Mouse (Mus musculus) large intestine, adult 2 months (tissue): ENCODE data around the gene Lypd5. TPM values are rescaled to one million over a fixed set of nuclear protein-coding genes. Genes with fewer than 3 reads are reported as not detected.

Experiments used
- DNase-seq: peaks from one replicate; pipeline ENCODE4 v3.0.0-alpha.2; 2012; ENCODE audit warnings: low read depth, low spot score
- WGBS: fragments of 180-500 bp; shearing (Covaris S2); methylation state at CpG from one replicate; pipeline ENCODE4 v1.1.7; 2018; 5-methylcytosine and 5-hydroxymethylcytosine counted together
- polyA plus RNA-seq: library from polyadenylated mRNA; depleted of rRNA; stranded (reverse); fragments of >200 nt; gene quantifications from 2 replicates; pipeline ENCODE4 v1.2.3, GENCODE M21; 2012

Gene Lypd5
- polyA plus RNA-seq, 1 experiment, result 0.04 TPM

- WGBS, result 60% methylated on average over 10 of the region's 10 CpGs
Measured at GRCm38 (mm10) chr7:24356081-24356480, 7.1 kb downstream of the Lypd5 start.

GRCm38 (mm10) chr7:24357899-24358298 lies 8.9 kb downstream of the Lypd5 start:
- 51% methylated on average over 4 of the region's 4 CpGs for WGBS
- no peak for DNase-seq

More at GRCm38 (mm10) chr7:24356081-24356480, 7.1 kb downstream of the Lypd5 start:
- no peak for DNase-seq

DNA sequence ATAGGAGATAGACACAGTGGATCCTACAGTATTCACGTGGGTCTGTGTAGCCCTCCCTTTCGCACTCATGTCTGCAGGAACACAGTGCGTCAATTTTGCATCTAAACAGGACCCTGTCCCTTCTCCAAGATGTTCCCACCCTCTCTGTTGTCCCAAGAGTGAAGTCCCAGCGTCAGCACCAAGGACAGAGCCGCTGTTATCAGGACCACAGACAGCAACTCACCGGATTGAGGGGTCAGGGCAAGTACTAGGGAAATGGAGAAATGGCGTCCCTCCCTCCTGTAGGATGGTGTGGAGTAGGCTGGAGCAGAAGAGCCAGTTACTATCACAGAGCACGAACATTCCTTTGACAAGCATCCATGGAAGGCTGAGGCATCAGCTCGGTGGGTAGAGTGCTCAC lies 10.3 kb downstream of the Lypd5 start:
- WGBS, result 26% methylated on average over 9 of the region's 9 CpGs
- DNase-seq, result no peak

DNA sequence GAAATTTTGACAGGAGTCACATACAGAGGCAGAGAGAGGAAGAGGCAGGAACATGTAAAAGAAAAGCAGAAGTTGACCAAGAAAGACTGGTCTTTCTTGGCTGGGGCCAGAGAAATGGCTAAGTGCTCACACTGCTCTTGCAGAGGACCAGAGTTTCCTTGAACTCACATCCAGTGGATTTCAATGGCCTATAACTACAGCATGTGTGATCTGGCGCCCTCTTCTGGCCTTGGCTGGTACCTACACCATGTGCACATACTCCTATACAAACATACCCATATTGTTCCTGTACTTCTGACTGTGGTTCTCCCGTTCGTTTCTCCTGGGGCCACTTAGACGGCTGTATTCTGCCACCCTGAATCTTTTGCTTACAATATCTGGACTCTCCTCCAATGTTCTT lies 12.0 kb downstream of the Lypd5 start:
- 61% methylated on average over 4 of the region's 4 CpGs for WGBS
- DNase-seq, result no peak

DNA sequence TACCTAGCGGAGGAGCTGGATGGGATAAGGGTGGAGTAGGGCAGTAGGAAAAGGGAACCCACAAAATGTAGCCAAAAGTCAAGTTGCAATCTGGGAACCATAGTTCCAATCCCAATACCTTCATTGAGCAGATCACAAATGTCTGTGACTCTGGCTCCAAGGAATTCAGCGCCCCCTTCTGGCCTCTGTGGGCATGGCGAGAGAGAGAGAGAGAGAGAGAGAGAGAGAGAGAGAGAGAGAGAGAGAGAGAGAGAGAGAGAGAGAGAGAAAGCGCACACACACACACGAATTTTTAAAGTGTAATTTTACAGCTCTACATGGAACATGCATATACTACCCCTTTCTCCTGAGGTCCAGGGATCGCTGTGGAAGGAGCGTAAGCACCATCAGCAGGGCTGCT lies 14.2 kb downstream of the Lypd5 start:
- no peak for DNase-seq
- 12% methylated on average over 7 of the region's 7 CpGs for WGBS

DNA sequence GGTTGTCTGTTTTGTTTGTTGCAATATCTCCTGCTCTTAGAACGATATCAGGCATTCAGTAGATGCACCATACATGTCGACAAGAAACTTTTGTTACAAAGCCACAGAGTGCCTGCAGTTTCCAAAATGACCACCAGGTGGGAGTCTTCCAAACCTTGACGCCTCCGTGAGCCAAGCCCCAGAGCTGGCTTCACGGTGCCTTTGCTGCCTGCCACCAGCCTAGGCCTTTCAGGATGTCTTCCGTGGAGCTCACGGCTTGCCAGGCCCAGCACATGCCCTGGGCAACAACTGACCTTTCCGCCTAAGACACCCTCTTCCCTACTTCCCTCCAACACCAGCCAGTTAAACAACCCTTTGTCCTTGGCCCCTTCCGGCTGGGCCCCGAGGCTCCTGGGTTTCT lies 15.8 kb downstream of the Lypd5 start:
- WGBS, result 8% methylated on average over 10 of the region's 10 CpGs
- peak; percentile 76 for DNase-seq

DNA sequence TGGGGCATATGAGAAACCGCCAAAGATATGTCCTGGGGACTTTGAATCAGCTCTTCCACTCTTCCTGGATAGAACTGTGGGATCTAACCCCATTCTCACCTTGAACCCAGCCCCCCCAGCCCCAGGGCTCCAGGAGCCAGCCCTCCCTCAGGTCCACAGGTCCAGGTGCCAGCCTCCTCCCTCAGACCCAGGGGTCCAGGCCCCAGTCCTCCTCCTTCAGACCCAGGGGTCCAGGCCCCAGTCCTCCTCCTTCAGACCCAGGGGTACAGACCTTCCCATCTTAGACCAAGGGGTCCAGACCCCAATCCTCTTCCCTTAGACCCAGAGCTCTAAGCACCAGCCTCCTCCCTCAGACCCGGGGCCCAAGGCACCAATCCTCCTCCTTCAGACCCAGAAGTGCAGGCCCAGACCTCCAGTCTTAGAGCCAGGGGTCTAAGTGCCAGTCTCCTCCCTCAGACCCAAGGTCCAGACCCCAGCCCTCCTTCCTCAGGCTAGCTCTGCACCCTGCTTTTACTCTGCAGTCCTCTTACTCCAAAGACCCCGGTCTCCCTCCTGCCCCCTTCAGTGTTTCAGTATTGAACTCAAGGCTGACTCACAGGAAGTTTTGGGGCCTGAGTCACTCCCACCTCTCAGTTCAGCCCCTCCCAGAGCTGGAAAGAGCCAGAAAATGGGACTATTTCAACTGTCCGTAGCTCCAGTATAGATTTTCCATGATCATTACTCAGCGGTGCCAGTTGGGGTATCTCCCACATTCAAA lies 16.4 kb downstream of the Lypd5 start:
- WGBS, result 58% methylated on average over 5 of the region's 5 CpGs
- DNase-seq, result no peak

DNA sequence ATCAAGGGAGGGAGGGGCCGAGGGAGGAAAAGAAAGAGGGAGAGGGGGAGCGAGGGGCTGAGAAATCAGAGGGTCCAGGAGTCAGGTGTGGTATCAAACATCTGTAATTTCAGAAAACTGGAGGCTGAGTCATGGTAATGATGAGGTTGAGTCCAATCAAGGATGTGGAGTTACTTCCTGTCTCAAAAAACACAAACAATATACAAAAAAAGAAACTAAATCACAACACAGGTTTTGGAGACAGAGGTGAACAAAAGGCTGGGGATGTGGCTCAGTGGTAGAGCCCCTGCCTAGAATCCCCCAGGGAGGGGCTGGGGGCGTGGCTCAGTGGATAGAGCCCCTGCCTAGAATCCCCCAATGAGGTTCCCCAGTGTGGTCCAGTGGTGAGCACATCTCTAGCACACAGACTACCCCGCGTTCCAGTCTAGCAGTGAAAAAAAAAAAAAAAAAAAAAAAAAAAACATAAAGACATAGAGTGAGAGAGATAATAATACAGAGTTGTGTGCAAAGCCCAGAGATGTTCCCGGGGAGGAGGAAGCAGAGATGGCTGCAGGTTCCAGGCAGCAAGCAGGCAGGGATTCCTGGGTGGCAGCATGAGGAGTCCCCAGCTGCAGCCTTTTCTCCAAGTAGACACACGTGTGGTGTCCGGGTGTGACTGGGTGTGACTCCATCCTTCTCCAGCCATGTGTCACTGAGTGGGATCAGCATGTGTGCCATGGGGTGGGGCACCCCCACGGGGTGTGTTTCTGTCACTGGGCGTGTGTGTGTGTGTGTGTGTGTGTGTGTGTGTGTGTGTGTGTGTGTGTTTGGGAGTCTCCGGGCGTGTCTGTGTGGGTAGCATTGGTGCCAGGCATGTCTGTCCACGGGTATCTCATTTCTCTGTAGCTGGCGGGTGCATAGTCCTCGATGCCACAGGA lies 18.0 kb downstream of the Lypd5 start:
- no peak for DNase-seq
- 30% methylated on average over 15 of the region's 15 CpGs for WGBS

DNA sequence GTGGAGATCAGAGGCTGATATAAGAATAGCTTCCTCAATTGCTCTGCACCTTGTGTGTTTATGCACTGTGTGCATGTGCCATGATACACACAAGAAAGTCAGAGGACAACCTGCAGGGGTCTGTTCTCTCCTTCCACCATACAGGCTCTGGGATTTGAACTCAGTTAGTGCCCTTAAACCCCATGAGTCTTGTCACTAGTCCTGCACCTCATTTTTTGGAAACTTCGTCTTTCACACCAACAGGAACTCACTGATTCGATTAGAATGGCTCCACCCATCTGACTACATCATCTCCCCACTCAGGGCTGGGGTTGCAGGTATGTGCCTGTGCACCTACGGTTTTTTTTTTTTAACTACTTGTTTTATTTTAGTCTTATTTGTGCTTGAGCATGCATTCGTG lies 19.2 kb downstream of the Lypd5 start:
- DNase-seq, result no peak
- 50% methylated on average over 4 of the region's 4 CpGs for WGBS

DNA sequence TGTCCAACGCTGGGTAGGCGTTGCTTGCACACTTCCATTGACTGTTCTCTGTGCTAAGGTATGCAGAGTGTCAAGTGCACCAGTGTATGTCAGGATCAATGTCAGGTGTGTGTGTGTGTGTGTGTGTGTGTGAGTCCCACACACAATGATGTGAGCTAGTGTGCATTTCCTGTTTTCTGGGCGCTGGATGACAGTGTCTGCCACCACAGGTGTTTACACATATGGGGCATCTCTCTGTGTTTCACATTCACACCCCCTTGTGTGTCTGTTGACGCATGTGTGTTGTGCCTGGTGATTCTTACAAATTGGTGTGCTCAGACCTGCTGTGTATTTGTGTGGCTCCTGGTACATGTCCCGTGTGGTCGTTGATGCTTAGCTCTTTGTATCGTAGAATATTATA lies 19.9 kb downstream of the Lypd5 start:
- WGBS, result 77% methylated on average over 7 of the region's 7 CpGs
- DNase-seq, result no peak

DNA sequence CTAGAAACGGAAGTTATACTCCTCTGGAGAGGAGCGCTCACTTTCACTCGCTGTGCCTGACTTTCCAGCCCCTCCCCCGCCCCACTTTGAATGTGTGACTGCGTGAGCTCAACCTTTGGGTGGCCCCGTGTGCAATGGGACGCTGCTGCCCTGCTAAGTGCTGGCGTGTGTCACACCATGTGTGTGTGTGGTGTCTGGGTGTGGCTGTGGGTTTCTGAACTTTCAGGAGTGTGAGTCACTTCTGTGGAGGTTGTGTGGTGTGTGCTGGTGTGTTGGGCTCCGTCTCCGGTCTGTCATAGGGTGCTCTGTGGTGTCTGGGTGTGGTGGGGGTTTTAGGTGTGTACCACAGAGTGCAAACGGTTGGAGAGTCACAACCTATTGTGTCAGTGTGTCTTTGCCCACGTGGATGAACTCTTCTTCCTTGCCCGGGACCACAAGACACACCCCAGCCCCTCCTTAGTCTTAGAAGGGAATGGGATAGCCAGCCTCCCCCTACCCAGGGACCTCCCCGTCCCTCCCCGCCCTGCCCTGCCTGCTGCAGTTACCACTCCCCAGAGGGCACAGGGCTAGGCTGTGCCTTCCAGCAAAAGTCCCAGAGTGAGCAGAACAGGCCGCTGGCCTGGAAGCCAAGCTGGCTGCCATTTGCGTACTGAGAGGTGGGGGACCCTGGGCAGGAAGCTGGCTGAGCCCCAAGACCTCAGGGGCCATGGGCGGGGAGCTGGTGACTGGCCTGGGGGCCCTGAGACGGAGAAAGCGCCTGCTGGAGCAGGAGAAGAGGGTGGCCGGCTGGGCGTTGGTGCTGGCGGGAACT lies 20.9 kb downstream of the Lypd5 start, which contains the start of gene Kcnn4:
TSS of gene Kcnn4 (plus strand) at position 533 of the 811 bp plus-strand sequence.
- WGBS, result 12% methylated on average over 23 of the region's 23 CpGs
- DNase-seq, result no peak

DNA sequence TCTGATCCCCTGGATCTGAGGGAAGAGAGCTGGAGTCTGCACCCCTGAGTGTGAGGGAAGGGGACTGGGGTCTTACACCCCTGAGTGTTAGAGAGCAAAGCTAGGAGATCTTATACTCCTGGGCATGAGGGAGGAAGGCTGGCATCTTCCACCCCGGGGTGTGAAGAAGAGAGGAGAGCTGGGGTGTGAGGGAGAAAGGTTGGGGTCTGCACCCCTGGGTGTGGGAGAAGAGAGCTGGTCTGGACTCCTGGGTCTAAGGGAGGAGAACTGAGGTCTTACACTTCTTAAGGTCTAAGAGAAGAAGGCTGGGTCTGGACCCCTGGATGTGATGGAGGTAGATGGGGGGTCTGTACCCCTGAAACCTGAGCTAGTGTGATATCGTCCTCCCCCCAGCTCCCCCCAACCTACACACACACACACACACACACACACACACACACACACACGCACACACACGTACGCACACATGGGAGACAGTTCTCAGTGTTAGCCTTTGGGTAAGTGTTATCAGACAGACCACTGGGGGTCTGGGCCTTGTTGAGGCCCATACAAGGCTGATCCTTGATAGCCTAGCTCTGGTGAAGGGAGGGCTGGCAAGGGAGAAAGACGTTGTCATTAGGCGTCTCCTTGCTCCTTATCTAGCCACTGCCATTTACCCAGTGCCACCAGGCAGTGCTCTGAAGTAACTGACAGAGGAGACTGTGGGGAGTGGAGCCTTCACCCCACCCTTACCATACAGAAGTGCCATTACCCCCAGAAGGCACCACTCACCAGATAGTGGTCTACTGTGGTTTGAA lies 22.2 kb downstream of the Lypd5 start:
- 18% methylated on average over 7 of the region's 7 CpGs for WGBS
- DNase-seq, result no peak

- WGBS, result 26% methylated on average over 3 of the region's 3 CpGs
Measured at GRCm38 (mm10) chr7:24371809-24372145, 22.8 kb downstream of the Lypd5 start.

GRCm38 (mm10) chr7:24372300-24372699 lies 23.3 kb downstream of the Lypd5 start:
- DNase-seq, result peak; percentile 53

More at GRCm38 (mm10) chr7:24371809-24372145, 22.8 kb downstream of the Lypd5 start:
- no peak for DNase-seq

GRCm38 (mm10) chr7:24372786-24373185 lies 23.8 kb downstream of the Lypd5 start:
- 27% methylated on average over 4 of the region's 4 CpGs for WGBS
- no peak for DNase-seq

More at GRCm38 (mm10) chr7:24372300-24372699, 23.3 kb downstream of the Lypd5 start:
- WGBS, result 19% methylated on average over 8 of the region's 11 CpGs

GRCm38 (mm10) chr7:24373538-24374379 lies 24.8 kb downstream of the Lypd5 start:
- DNase-seq, result no peak
- 11% methylated on average over 19 of the region's 20 CpGs for WGBS

DNA sequence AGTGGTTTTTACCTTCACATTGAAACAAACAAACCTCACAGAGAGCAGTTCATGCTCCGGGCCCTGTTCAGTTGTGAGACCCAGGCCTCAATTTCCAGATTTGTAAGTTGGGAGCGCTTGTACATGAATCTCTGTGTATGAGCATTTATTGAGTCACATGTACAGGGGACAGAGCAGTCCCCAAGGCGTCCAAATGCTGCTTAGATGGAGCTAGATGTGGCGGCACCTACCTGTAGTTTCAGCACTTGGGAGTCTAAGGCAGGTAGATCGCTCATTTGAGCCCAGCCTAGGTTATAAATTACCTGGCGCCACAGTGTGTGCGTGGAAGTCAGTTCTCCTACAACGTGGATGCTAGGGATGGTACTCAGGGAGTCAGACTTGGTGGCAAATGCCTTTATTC lies 27.5 kb downstream of the Lypd5 start:
- WGBS, result 62% methylated on average over 8 of the region's 8 CpGs
- no peak for DNase-seq
